Mouse (Mus musculus) ES-E14 (cell line): ENCODE results near the gene Lyg2.

ENCODE experiments used
- CHD2 ChIP-seq: IDR thresholded peaks from 2 replicates; pipeline ENCODE4 v1.6.1; 2014; ENCODE audit warnings: mild to moderate bottlenecking, low read depth, low read length, inconsistent platforms
- HCFC1 ChIP-seq: IDR thresholded peaks from 2 replicates; pipeline ENCODE4 v1.6.1; 2012; ENCODE audit warnings: low read length, inconsistent platforms, borderline replicate concordance; ENCODE audit not compliant: insufficient read depth
- MAFK ChIP-seq: IDR thresholded peaks from 2 replicates; pipeline ENCODE4 v1.6.1; 2014; ENCODE audit warnings: mild to moderate bottlenecking, low read depth, low read length, inconsistent platforms; ENCODE audit not compliant: insufficient read depth
- ZC3H11A ChIP-seq: IDR thresholded peaks from 2 replicates; pipeline ENCODE4 v1.6.1; 2012; ENCODE audit warnings: low read depth, mild to moderate bottlenecking, inconsistent platforms, low read length, borderline replicate concordance
- ZNF384 ChIP-seq: IDR thresholded peaks from 2 replicates; pipeline ENCODE4 v1.6.1; 2012; ENCODE audit warnings: low read depth, low read length, inconsistent platforms

DNA sequence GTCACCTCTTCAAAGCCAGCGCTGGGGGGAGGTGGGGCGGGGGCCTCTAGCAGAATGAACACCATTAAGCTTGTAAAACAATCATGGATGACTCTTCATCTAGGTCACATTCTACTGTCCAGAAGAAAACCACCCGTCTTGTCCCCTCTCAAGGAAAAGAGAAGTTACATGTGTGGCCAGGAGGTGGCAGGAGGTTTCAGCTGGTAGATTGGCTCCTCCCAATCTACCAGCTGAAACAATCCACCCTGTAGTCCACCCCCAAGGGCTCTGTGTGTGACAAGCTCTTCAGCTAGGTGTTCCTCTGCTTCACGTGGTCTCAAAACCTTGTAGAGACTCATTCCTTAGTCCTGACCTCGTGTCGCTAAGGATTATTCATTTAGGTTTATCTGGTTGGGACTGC, 13.1 kb downstream of the Lyg2 start:
- TF ChIP-seq HCFC1: no peak
- no peak for TF ChIP-seq MAFK
- TF ChIP-seq CHD2: no peak
- TF ChIP-seq ZNF384: no peak
- no peak for TF ChIP-seq ZC3H11A
